Mouse (Mus musculus) MEL (cell line): ENCODE data around the gene Gm49450. TPM values are rescaled to one million over a fixed set of nuclear protein-coding genes. Genes with fewer than 3 reads are reported as not detected.

Experiments used
- DNase-seq: peaks from one replicate; pipeline ENCODE4 v3.0.0; 2011; ENCODE audit warnings: low read depth, low spot score
- H3K27ac ChIP-seq: 2 replicates; pipeline ENCODE4 v1.5.1; 2012; ENCODE audit warnings: low read depth, mild to moderate bottlenecking, control low read depth, low read length, moderate library complexity; ENCODE audit not compliant: control insufficient read depth
- H3K27me3 ChIP-seq, 2 experiments: fragments of 150-350 bp in 1 of 2; sonication (generic) in 1 of 2; 2 replicates each; pipeline ENCODE4 v1.6.1; 2012; ENCODE audit warnings: low read length in 2 of 2, mild to moderate bottlenecking in 2 of 2, improper control_type of control experiment in 1 of 2, moderate library complexity in 1 of 2; ENCODE audit not compliant: insufficient read depth in 2 of 2, control insufficient read depth in 1 of 2
- H3K36me3 ChIP-seq, 2 experiments: 2 replicates each; pipeline ENCODE4 v1.6.1; 2012 to 2014; ENCODE audit warnings: low read length in 2 of 2, improper control_type of control experiment in 1 of 2, inconsistent platforms in 1 of 2, mild to moderate bottlenecking in 1 of 2; ENCODE audit not compliant: insufficient read depth in 2 of 2, control insufficient read depth in 1 of 2
- H3K4me1 ChIP-seq, 2 experiments: fragments of 150-350 bp in 1 of 2; sonication (generic) in 1 of 2; 2 replicates each; pipeline ENCODE4 v1.6.1; 2012; ENCODE audit warnings: low read length in 2 of 2, improper control_type of control experiment in 1 of 2, mild to moderate bottlenecking in 1 of 2; ENCODE audit not compliant: insufficient read depth in 2 of 2, control insufficient read depth in 1 of 2
- H3K4me3 ChIP-seq, 2 experiments: fragments of 150-350 bp in 1 of 2; sonication (generic) in 1 of 2; 2 replicates each; pipeline ENCODE4 v1.5.1; 2012; ENCODE audit warnings: low read depth in 2 of 2, low read length in 2 of 2, mild to moderate bottlenecking in 2 of 2, moderate library complexity in 2 of 2, control low read depth in 1 of 2, improper control_type of control experiment in 1 of 2; ENCODE audit not compliant: control insufficient read depth in 1 of 2, insufficient read depth in 1 of 2
- H3K79me2 ChIP-seq: 2 replicates; pipeline ENCODE4 v1.6.1; 2012; ENCODE audit warnings: mild to moderate bottlenecking, low read length, moderate library complexity; ENCODE audit not compliant: control insufficient read depth, poor library complexity, insufficient read depth
- H3K9ac ChIP-seq: 2 replicates; pipeline ENCODE4 v1.6.1; 2012; ENCODE audit warnings: low read depth, mild to moderate bottlenecking, control low read depth, low read length, moderate library complexity; ENCODE audit not compliant: control insufficient read depth, poor library complexity, severe bottlenecking
- H3K9me3 ChIP-seq: fragments of 150-350 bp; sonication (generic); replicated peaks from 2 replicates; pipeline ENCODE4 v1.6.1; 2012; ENCODE audit warnings: mild to moderate bottlenecking, low read length, improper control_type of control experiment, moderate library complexity; ENCODE audit not compliant: insufficient read depth
- BHLHE40 ChIP-seq: IDR thresholded peaks from 2 replicates; pipeline ENCODE4 v1.6.1; 2012; ENCODE audit warnings: low read depth, mild to moderate bottlenecking, inconsistent platforms, low read length, improper control_type of control experiment, borderline replicate concordance
- CHD1 ChIP-seq: IDR thresholded peaks from 2 replicates; pipeline ENCODE4 v1.6.1; 2012; ENCODE audit warnings: low read depth, mild to moderate bottlenecking, inconsistent platforms, low read length, improper control_type of control experiment
- CHD2 ChIP-seq: IDR thresholded peaks from 2 replicates; pipeline ENCODE4 v1.6.1; 2011; ENCODE audit warnings: low read length, improper control_type of control experiment
- CTCF ChIP-seq, 3 experiments: IDR thresholded peaks in 2 of 3; conservative IDR thresholded peaks in 1 of 3; 2 replicates each; pipeline ENCODE4 v1.5.1; 2011 to 2012; ENCODE audit warnings: low read length in 3 of 3, low read depth in 2 of 3, mild to moderate bottlenecking in 2 of 3, improper control_type of control experiment in 1 of 3, inconsistent platforms in 1 of 3, mixed read lengths in 1 of 3, moderate library complexity in 1 of 3; ENCODE audit not compliant: control insufficient read depth in 1 of 3, insufficient read depth in 1 of 3, poor library complexity in 1 of 3, severe bottlenecking in 1 of 3
- E2F4 ChIP-seq: IDR thresholded peaks from 2 replicates; pipeline ENCODE4 v1.6.1; 2011; ENCODE audit warnings: low read depth, low read length, improper control_type of control experiment, borderline replicate concordance
- ELF1 ChIP-seq: IDR thresholded peaks from 2 replicates; pipeline ENCODE4 v1.6.1; 2014; ENCODE audit warnings: low read depth, mild to moderate bottlenecking, inconsistent platforms, low read length, improper control_type of control experiment, moderate library complexity
- EP300 ChIP-seq, 2 experiments: IDR thresholded peaks; 2 replicates each; pipeline ENCODE4 v1.6.1; 2011; ENCODE audit warnings: improper control_type of control experiment in 2 of 2, low read length in 2 of 2, low read depth in 1 of 2, mild to moderate bottlenecking in 1 of 2
- ETS1 ChIP-seq: IDR thresholded peaks from 2 replicates; pipeline ENCODE4 v1.6.1; 2012; ENCODE audit warnings: low read depth, mild to moderate bottlenecking, inconsistent platforms, low read length, improper control_type of control experiment, moderate library complexity
- GABPA ChIP-seq: IDR thresholded peaks from 2 replicates; pipeline ENCODE4 v1.6.1; 2012; ENCODE audit warnings: low read depth, mild to moderate bottlenecking, inconsistent platforms, low read length, improper control_type of control experiment, moderate library complexity
- GATA1 ChIP-seq: IDR thresholded peaks from 2 replicates; pipeline ENCODE4 v1.6.1; 2011; ENCODE audit warnings: low read depth, low read length, improper control_type of control experiment
- JUND ChIP-seq: IDR thresholded peaks from 2 replicates; pipeline ENCODE4 v1.6.1; 2011; ENCODE audit warnings: low read depth, mild to moderate bottlenecking, improper control_type of control experiment, low read length
- MAFK ChIP-seq: IDR thresholded peaks from 2 replicates; pipeline ENCODE4 v1.6.1; 2011; ENCODE audit warnings: low read depth, mild to moderate bottlenecking, low read length, improper control_type of control experiment, borderline replicate concordance
- MAX ChIP-seq: IDR thresholded peaks from 2 replicates; pipeline ENCODE4 v1.6.1; 2011; ENCODE audit warnings: low read length, improper control_type of control experiment
- MAZ ChIP-seq: IDR thresholded peaks from 2 replicates; pipeline ENCODE4 v1.6.1; 2012; ENCODE audit warnings: low read depth, mild to moderate bottlenecking, inconsistent platforms, low read length, improper control_type of control experiment
- MXI1 ChIP-seq: IDR thresholded peaks from 2 replicates; pipeline ENCODE4 v1.6.1; 2011; ENCODE audit warnings: mild to moderate bottlenecking, low read depth, low read length, improper control_type of control experiment
- MYB ChIP-seq: IDR thresholded peaks from 2 replicates; pipeline ENCODE4 v1.6.1; 2011; ENCODE audit warnings: mild to moderate bottlenecking, low read depth, low read length, improper control_type of control experiment
- MYC ChIP-seq: IDR thresholded peaks from 2 replicates; pipeline ENCODE4 v1.6.1; 2011; ENCODE audit warnings: low read depth, mild to moderate bottlenecking, low read length, improper control_type of control experiment, moderate library complexity
- NELFE ChIP-seq: IDR thresholded peaks from 2 replicates; pipeline ENCODE4 v1.6.1; 2011; ENCODE audit warnings: low read depth, low read length, improper control_type of control experiment
- POLR2A ChIP-seq, 2 experiments: IDR thresholded peaks; 2 replicates each; pipeline ENCODE4 v1.6.1; 2011 to 2012; ENCODE audit warnings: low read length in 2 of 2, mild to moderate bottlenecking in 2 of 2, control low read depth in 1 of 2, improper control_type of control experiment in 1 of 2, low read depth in 1 of 2, moderate library complexity in 1 of 2; ENCODE audit not compliant: control insufficient read depth in 1 of 2, insufficient read depth in 1 of 2, poor library complexity in 1 of 2
- POLR2AphosphoS5 ChIP-seq: IDR thresholded peaks from 2 replicates; pipeline ENCODE4 v1.6.1; 2012; ENCODE audit warnings: low read depth, borderline replicate concordance, mild to moderate bottlenecking, inconsistent platforms, low read length, moderate library complexity, mixed read lengths
- RAD21 ChIP-seq: IDR thresholded peaks from 2 replicates; pipeline ENCODE4 v1.6.1; 2011; ENCODE audit warnings: mild to moderate bottlenecking, low read depth, low read length, improper control_type of control experiment
- RCOR1 ChIP-seq: IDR thresholded peaks from 2 replicates; pipeline ENCODE4 v1.6.1; 2012; ENCODE audit warnings: low read depth, mild to moderate bottlenecking, inconsistent platforms, low read length, improper control_type of control experiment
- SIN3A ChIP-seq: IDR thresholded peaks from 2 replicates; pipeline ENCODE4 v1.6.1; 2012; ENCODE audit warnings: low read length, improper control_type of control experiment, inconsistent platforms
- SMC3 ChIP-seq: IDR thresholded peaks from 2 replicates; pipeline ENCODE4 v1.6.1; 2011; ENCODE audit warnings: low read depth, low read length, improper control_type of control experiment
- TAL1 ChIP-seq: IDR thresholded peaks from 2 replicates; pipeline ENCODE4 v1.6.1; 2012; ENCODE audit warnings: mild to moderate bottlenecking, inconsistent platforms, low read length, moderate library complexity, mixed read lengths
- TBP ChIP-seq: IDR thresholded peaks from 2 replicates; pipeline ENCODE4 v1.8.0; 2011; ENCODE audit warnings: low read depth, low read length, improper control_type of control experiment
- UBTF ChIP-seq: IDR thresholded peaks from 2 replicates; pipeline ENCODE4 v1.6.1; 2012; ENCODE audit warnings: low read depth, mild to moderate bottlenecking, inconsistent platforms, low read length, improper control_type of control experiment, moderate library complexity, borderline replicate concordance; ENCODE audit not compliant: insufficient read depth
- ZC3H11A ChIP-seq: IDR thresholded peaks from 2 replicates; pipeline ENCODE4 v1.6.1; 2012; ENCODE audit warnings: low read depth, mild to moderate bottlenecking, inconsistent platforms, low read length, improper control_type of control experiment
- ZMIZ1 ChIP-seq: IDR thresholded peaks from 2 replicates; pipeline ENCODE4 v1.6.1; 2012; ENCODE audit warnings: low read depth, mild to moderate bottlenecking, inconsistent platforms, low read length, improper control_type of control experiment, moderate library complexity
- ZNF384 ChIP-seq: IDR thresholded peaks from 2 replicates; pipeline ENCODE4 v1.6.1; 2012; ENCODE audit warnings: low read depth, mild to moderate bottlenecking, inconsistent platforms, low read length, improper control_type of control experiment
- polyA plus RNA-seq, 2 experiments: library from polyadenylated mRNA; stranded (reverse) in 1 of 2; unstranded in 1 of 2; fragments of >175 nt in 1 of 2; fragments of >200 nt in 1 of 2; gene quantifications; 2 replicates each; pipeline versions ENCODE4 v1.2.1 to v1.2.4; 2012; ENCODE audit warnings: low replicate concordance in 2 of 2, low read depth in 1 of 2; ENCODE audit not compliant: insufficient read length in 2 of 2, insufficient read depth in 1 of 2, missing spikeins in 1 of 2
- total RNA-seq: library from RNA; depleted of rRNA; stranded (reverse); fragments of 300-350 nt; gene quantifications from 2 replicates; pipeline ENCODE4 v1.2.3, GENCODE M21; 2012

Gene Gm49450
- total and polyA plus RNA-seq, 3 experiments = not detected

GRCm38 (mm10) chr15:98993093-98993793 lies 39.9 kb upstream of the Gm49450 start (continued):
- TF ChIP-seq CHD2 = no peak
- peak; percentile 87 for TF ChIP-seq MAX
- 0 out of 2 replicates have a peak, but pooled peaks have one; percentile 46 for TF ChIP-seq MYB
- TF ChIP-seq ELF1 = peak; percentile 94
- TF ChIP-seq TBP = peak; percentile 65
- no peak for TF ChIP-seq TAL1
- TF ChIP-seq CTCF (IDR thresholded peaks at IDR 0.05 in 2 of 3, conservative IDR thresholded peaks at IDR 0.05 in 1 of 3; ENCODE audit: control insufficient read depth in 1 of 3, insufficient read depth in 1 of 3, low read depth in 2 of 3, low read length in 3 of 3, poor library complexity in 1 of 3, severe bottlenecking in 1 of 3) = peak; percentile 99 to 100 (median 99)
- TF ChIP-seq, all 39 proteins: peak for 28

DNA sequence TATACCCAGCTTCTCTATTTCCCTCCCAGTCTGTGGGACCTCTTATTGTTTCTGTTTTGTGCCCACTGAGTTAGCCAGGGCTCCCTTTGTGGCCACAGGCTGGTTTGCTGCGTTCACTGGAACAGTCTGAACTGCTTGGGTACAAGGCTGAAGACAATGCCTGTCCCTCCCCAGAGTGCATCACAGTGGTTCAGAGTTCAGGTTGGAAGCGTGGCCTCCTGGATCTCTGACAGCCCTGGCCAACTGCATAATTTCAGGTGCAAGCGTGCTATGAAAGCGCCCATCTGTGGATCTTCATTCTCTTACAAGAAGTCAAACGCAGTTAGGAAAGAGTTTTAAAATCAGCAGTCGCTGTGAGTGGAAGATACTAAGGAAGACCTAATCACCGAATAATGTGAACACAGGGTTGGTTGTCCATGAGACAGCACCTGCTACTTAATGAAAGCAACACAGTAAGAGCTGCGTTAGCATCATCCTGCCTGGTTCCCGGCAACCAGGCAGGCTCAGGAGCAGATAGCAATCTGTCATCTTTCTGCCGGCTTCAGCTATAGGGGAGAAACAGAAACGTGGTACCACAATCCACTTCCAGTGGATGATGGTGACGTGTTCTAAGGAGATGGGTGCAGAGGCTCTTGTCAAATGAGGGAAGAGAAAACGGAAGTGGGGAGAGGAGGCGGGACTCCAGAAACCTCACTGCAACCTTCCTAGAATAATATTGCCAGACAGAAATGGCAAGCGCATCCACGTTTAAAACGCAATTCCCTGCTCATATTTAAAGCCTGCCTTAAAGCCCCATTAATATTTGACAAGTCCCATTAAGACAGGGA lies 38.9 kb upstream of the Gm49450 start:
- no peaks in the 10 kb centered on the region for H3K27me3 ChIP-seq
- peak overlapping the region; percentile 70 to 73 for H3K4me3 ChIP-seq
- peak; percentile 98 for DNase-seq
- peaks cover 3% of the 10 kb centered on the region; the same call in 1 of the 2 replicates for H3K79me2 ChIP-seq
- peaks cover 0 to 6% of the 10 kb centered on the region in 2 experiments; a peak in 1 of 4 replicates for H3K36me3 ChIP-seq
- peaks cover 3 to 13% of the 10 kb centered on the region in 2 experiments for H3K4me1 ChIP-seq
- H3K27ac ChIP-seq = peak overlapping the region; percentile 73
- H3K9ac ChIP-seq = peak overlapping the region; percentile 77
- H3K9me3 ChIP-seq = no peaks in the 10 kb centered on the region
- TF ChIP-seq ZMIZ1 (peak; percentile 24; the same call in 1 of the 2 replicates), GATA1 (peak; percentile 86), CHD1 (peak; percentile 51; the same call in 1 of the 2 replicates), SIN3A (no peak; the same call in 1 of the 2 replicates), MYB (no peak), JUND (no peak), BHLHE40 (no peak), CTCF (IDR thresholded peaks at IDR 0.05 in 2 of 3, conservative IDR thresholded peaks at IDR 0.05 in 1 of 3; ENCODE audit: control insufficient read depth in 1 of 3, insufficient read depth in 1 of 3, low read depth in 2 of 3, low read length in 3 of 3, poor library complexity in 1 of 3, severe bottlenecking in 1 of 3) (no peak), ZNF384 (no peak), POLR2A (IDR thresholded peaks at IDR 0.05; ENCODE audit: control insufficient read depth in 1 of 2, insufficient read depth in 1 of 2, low read depth in 1 of 2, low read length in 2 of 2, poor library complexity in 1 of 2) (peak in 1 of 2 experiments; percentile 64; a peak in 3 of 4 replicates), RAD21 (no peak), NELFE (peak; percentile 46), UBTF (no peak), MAZ (no peak), POLR2AphosphoS5 (no peak), EP300 (IDR thresholded peaks at IDR 0.05; ENCODE audit: low read depth in 1 of 2, low read length in 2 of 2) (no peak; a peak in 1 of 4 replicates), E2F4 (0 out of 2 replicates have a peak, but pooled peaks have one; percentile 69), MAFK (no peak), MYC (peak; percentile 91), MXI1 (no peak), TAL1 (no peak), TBP (peak; percentile 75; the same call in 1 of the 2 replicates), RCOR1 (peak; percentile 51; the same call in 1 of the 2 replicates), GABPA (no peak), ZC3H11A (no peak), ETS1 (peak; percentile 33), MAX (peak; percentile 59; the same call in 1 of the 2 replicates), SMC3 (no peak)
